Mouse (Mus musculus) liver, embryonic 16.5 days (tissue): ENCODE results near the gene Shb. TPM values are rescaled to one million over a fixed set of nuclear protein-coding genes. Genes with fewer than 3 reads are reported as not detected.

Experiments
- ATAC-seq: fragments of 200-750 bp; cut with Nextera tagmentation; 2 replicates; pipeline ENCODE4 v1.8.0; 2017; ENCODE audit warnings: low read depth, mild to moderate bottlenecking, moderate number of reproducible peaks, moderate library complexity
- H3K27ac ChIP-seq: fragments of 300-500 bp; sonication (generic); 2 replicates; pipeline ENCODE4 v1.5.1; 2014; ENCODE audit warnings: mild to moderate bottlenecking, low read length
- H3K27me3 ChIP-seq: fragments of 300-500 bp; sonication (generic); 2 replicates; pipeline ENCODE4 v1.6.1; 2014; ENCODE audit warnings: low read depth, low read length, mixed read lengths; ENCODE audit not compliant: control insufficient read depth, insufficient read depth
- H3K36me3 ChIP-seq: fragments of 300-500 bp; sonication (generic); 2 replicates; pipeline ENCODE4 v1.6.1; 2014; ENCODE audit warnings: mild to moderate bottlenecking; ENCODE audit not compliant: control insufficient read depth, insufficient read depth
- H3K4me1 ChIP-seq: fragments of 300-500 bp; sonication (generic); 2 replicates; pipeline ENCODE4 v1.6.1; 2014; ENCODE audit warnings: low read depth, low read length, mixed read lengths; ENCODE audit not compliant: control insufficient read depth
- H3K4me2 ChIP-seq: fragments of 300-500 bp; sonication (generic); 2 replicates; pipeline ENCODE4 v1.6.1; 2014; ENCODE audit warnings: low read depth, low read length, mixed read lengths
- H3K4me3 ChIP-seq: fragments of 300-500 bp; sonication (generic); 2 replicates; pipeline ENCODE4 v1.5.1; 2014; ENCODE audit warnings: low read depth, mild to moderate bottlenecking, low read length
- H3K9ac ChIP-seq: fragments of 300-500 bp; sonication (generic); 2 replicates; pipeline ENCODE4 v1.6.1; 2014; ENCODE audit warnings: low read depth, low read length
- H3K9me3 ChIP-seq: fragments of 300-500 bp; sonication (generic); replicated peaks from 2 replicates; pipeline ENCODE4 v1.6.1; 2016; ENCODE audit warnings: low read length; ENCODE audit not compliant: control insufficient read depth
- WGBS: fragments of 180-500 bp; shearing (Covaris S2); extraction: QIAGEN DNeasy Blood & Tissue Kit; methylation state at CpG from one replicate; pipeline ENCODE4 v1.1.7; 2014; ENCODE audit not compliant: insufficient replicate concordance; 5-methylcytosine and 5-hydroxymethylcytosine counted together
- polyA plus RNA-seq: library from polyadenylated mRNA; unstranded; fragments of >200 nt; fragmentation: Nextera tagmentation; extraction: Ambion mirVana; gene quantifications from 2 replicates; pipeline ENCODE4 v1.2.1, GENCODE M21; 2015

Shb gene
- polyA plus RNA-seq, 1 experiment from 2014 or later, result 1.4 TPM

- Histone ChIP-seq H3K9me3 (no peaks in the 10 kb centered on the region), H3K4me3 (peak overlapping the region; percentile 23; the same call in 1 of the 2 replicates), H3K4me2 (peak overlapping the region; percentile 54), H3K27me3 (no peaks in the 10 kb centered on the region), H3K9ac (peak overlapping the region; percentile 68), H3K36me3 (peaks cover 5% of the 10 kb centered on the region), H3K4me1 (peaks cover 62% of the 10 kb centered on the region), H3K27ac (peak overlapping the region; percentile 97)
- WGBS, result 46% methylated on average over 8 of the region's 8 CpGs
- peak; percentile 94 for ATAC-seq
These were observed 48.7 kb downstream of the Shb start for GRCm38 (mm10) chr4:45483271-45484245.

GRCm38 (mm10) chr4:45482271-45482670, 50.0 kb downstream of the Shb start:
- Histone ChIP-seq H3K9ac (no peak overlapping the region; the same call in 1 of the 2 replicates), H3K9me3 (no peaks in the 10 kb centered on the region), H3K27ac (peak overlapping the region; percentile 97), H3K4me3 (no peak overlapping the region), H3K4me2 (no peak overlapping the region), H3K4me1 (peaks cover 54% of the 10 kb centered on the region), H3K36me3 (peaks cover 3% of the 10 kb centered on the region; the same call in 1 of the 2 replicates), H3K27me3 (no peaks in the 10 kb centered on the region)
- 86% methylated on average over 13 of the region's 13 CpGs for WGBS
- ATAC-seq, result no peak

GRCm38 (mm10) chr4:45481431-45481830, 50.8 kb downstream of the Shb start:
- Histone ChIP-seq H3K27ac (peak overlapping the region; percentile 97), H3K4me2 (peak overlapping the region; percentile 32; the same call in 1 of the 2 replicates)

DNA sequence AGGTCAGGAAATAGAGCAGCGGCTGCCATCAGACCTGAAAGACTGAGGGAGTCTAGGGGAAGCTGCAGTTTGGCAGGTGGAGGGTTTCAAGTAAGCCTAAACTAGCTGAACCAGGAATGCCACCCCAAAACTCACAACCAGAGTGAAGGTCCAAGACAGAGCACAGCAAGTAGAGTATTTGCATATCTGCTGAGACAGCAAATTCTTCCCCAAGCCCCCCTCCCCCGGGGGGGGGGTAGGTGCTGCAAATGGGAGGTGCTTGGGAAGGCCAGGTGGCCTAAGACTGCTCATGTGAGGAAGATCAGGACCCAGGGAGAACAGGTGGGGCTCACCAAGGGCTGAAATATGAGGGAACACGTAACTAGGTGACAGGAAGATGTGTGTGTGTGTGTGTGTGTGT, 51.7 kb downstream of the Shb start:
- ATAC-seq, result no peak
- Histone ChIP-seq H3K9me3 (no peaks in the 10 kb centered on the region), H3K4me1 (peaks cover 55% of the 10 kb centered on the region), H3K27ac (0 out of 2 replicates have a peak overlapping the region, but pooled peaks have one; percentile 12), H3K4me2 (no peak overlapping the region), H3K36me3 (no peaks in the 10 kb centered on the region), H3K27me3 (no peaks in the 10 kb centered on the region), H3K4me3 (no peak overlapping the region), H3K9ac (no peak overlapping the region)
- 60% methylated on average over 3 of the region's 3 CpGs for WGBS

More at GRCm38 (mm10) chr4:45481431-45481830, 50.8 kb downstream of the Shb start:
- no peak for ATAC-seq
- Histone ChIP-seq H3K4me1 (peaks cover 55% of the 10 kb centered on the region), H3K9ac (peak overlapping the region; percentile 30), H3K4me3 (no peak overlapping the region), H3K9me3 (no peaks in the 10 kb centered on the region), H3K27me3 (no peaks in the 10 kb centered on the region), H3K36me3 (0 out of 2 replicates have a peak, but pooled peaks cover 3% of the 10 kb centered on the region)
- 52% methylated on average over 5 of the region's 5 CpGs for WGBS

DNA sequence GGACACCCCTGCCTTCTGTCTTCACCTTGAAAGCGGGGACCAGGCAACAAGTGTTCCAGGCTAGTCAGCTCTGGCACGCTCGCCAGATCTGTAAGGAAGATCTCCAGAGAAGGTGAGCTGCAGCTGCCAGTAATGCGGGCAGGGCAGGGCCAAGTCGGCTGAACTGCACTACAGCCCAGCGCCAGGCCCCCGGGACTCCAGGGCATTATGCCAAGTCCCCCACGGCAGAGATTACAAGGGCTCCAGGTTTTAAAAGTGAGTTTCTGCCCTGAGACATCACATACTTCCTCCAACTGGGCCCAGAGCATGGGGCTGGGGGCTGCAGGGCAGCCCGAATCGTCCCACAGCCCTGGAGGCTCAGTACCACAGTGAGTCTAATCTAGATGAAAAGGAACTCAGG, 52.8 kb downstream of the Shb start:
- Histone ChIP-seq H3K27me3 (no peaks in the 10 kb centered on the region), H3K9ac (no peak overlapping the region), H3K4me2 (no peak overlapping the region), H3K36me3 (no peaks in the 10 kb centered on the region), H3K4me1 (peaks cover 46% of the 10 kb centered on the region), H3K4me3 (no peak overlapping the region), H3K9me3 (no peaks in the 10 kb centered on the region), H3K27ac (no peak overlapping the region)
- no peak for ATAC-seq
- WGBS, result 74% methylated on average over 10 of the region's 10 CpGs

DNA sequence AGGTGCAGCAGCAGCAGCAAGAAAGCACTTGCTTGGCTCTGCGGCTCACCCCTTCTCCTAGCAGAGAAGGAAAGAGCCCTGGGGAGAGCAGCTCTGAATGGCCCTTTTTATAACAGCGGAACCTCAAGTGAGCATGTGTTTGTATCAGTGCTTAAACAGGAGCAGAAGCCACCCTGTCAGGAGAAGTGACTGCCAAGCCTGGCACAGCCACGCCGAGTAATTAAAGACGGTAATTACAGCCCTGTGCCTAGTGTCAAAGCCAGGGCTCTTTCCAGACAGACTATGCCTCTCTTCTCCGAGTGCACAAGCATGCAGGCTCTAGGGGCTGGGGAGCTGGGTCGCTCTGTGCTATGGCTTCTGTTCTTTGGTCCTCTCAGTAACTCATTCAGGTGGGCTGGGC, 54.1 kb downstream of the Shb start:
- peaks cover 36% of the 10 kb centered on the region for H3K4me1 ChIP-seq
- no peak overlapping the region for H3K27ac ChIP-seq

GRCm38 (mm10) chr4:45477047-45477446, 55.2 kb downstream of the Shb start:
- Histone ChIP-seq H3K4me3 (no peak overlapping the region), H3K27me3 (no peaks in the 10 kb centered on the region), H3K9me3 (no peaks in the 10 kb centered on the region), H3K4me1 (peaks cover 36% of the 10 kb centered on the region), H3K36me3 (no peaks in the 10 kb centered on the region), H3K9ac (no peak overlapping the region), H3K4me2 (no peak overlapping the region), H3K27ac (no peak overlapping the region)
- WGBS, result 51% methylated on average over 3 of the region's 3 CpGs
- 0 out of 2 replicates have a peak, but pooled peaks have one; percentile 12 for ATAC-seq

More for the DNA sequence above, 54.1 kb downstream of the Shb start:
- H3K4me2 ChIP-seq, result no peak overlapping the region
- H3K27me3 ChIP-seq, result no peaks in the 10 kb centered on the region
- no peak for ATAC-seq
- H3K36me3 ChIP-seq, result no peaks in the 10 kb centered on the region
- no peak overlapping the region for H3K9ac ChIP-seq
- H3K4me3 ChIP-seq, result no peak overlapping the region
- H3K9me3 ChIP-seq, result no peaks in the 10 kb centered on the region
- WGBS, result 78% methylated on average over 7 of the region's 7 CpGs

GRCm38 (mm10) chr4:45474832-45475231, 57.4 kb downstream of the Shb start:
- Histone ChIP-seq H3K4me1 (peaks cover 23% of the 10 kb centered on the region), H3K4me3 (no peak overlapping the region), H3K4me2 (no peak overlapping the region), H3K27ac (no peak overlapping the region), H3K36me3 (peaks cover 6% of the 10 kb centered on the region; the same call in 1 of the 2 replicates), H3K27me3 (no peaks in the 10 kb centered on the region), H3K9me3 (no peaks in the 10 kb centered on the region), H3K9ac (no peak overlapping the region)
- 56% methylated on average over 5 of the region's 5 CpGs for WGBS
- no peak for ATAC-seq

DNA sequence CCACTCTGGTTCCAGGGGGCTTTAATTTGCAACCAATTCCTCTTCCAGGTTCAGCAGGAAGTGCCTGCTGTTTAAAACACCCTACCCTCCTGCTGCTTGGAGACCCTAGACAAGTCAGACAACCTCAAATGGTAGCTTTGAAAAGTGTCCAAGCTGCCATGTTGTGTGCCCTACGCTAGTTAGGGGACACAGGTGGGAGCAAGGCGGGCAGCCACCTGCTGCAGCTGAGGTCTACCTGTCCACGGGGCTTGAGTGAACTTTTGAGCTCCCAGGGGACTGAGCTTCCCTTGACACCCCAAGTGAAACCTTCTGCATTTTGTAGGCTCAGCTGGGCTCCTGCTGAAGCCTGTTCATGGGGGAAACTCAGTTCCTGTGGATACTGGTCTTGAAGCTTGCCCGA, 58.1 kb downstream of the Shb start:
- H3K4me3 ChIP-seq, result no peak overlapping the region
- H3K4me1 ChIP-seq, result peaks cover 23% of the 10 kb centered on the region
- no peaks in the 10 kb centered on the region for H3K9me3 ChIP-seq
- 79% methylated on average over 4 of the region's 4 CpGs for WGBS
- H3K9ac ChIP-seq, result no peak overlapping the region
- H3K27ac ChIP-seq, result no peak overlapping the region
- ATAC-seq, result no peak
- no peaks in the 10 kb centered on the region for H3K27me3 ChIP-seq
- H3K4me2 ChIP-seq, result no peak overlapping the region
- peaks cover 6% of the 10 kb centered on the region; the same call in 1 of the 2 replicates for H3K36me3 ChIP-seq
